Mouse (Mus musculus): Measurements from ENCODE around the gene Slc29a4. TPM values are rescaled to one million over a fixed set of nuclear protein-coding genes. Genes with fewer than 3 reads are reported as not detected.

The Slc29a4 gene
- polyA plus RNA-seq, 1 experiment from 2014 or later = 1.3 TPM

DNA sequence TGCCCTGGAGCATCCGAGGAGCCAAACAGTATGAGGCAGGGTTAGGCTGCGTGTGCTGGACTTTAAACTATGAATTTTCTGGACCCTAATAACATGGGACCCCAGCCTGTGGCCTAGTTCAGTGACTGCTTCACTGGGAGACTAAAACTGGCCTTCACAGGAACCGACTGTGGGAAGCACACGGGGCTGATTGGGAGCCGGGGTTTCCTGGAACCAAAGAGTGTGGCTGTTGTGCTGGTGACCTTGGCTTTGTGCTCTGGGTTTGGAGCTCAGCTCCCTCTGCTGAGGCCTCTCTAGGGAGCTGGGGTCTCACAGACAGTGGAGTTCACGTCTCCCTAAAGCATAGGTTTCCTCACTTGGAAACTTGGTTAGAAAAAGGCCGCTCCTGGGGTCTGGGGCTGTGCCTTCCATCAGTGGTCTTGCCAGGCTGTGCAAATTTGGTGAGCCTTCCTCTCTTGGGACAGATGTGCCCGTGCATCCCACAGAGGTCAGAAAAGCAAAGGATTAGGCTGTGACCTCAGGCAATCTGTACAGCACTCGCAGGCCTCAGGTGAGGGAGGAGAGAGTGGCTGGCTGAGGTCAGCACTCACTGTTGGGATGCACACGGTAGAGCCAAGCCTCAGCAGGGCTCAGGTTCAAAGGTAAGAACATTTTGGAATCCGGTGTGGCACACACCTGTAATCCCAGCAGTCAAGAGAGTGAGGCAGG, 23.6 kb upstream of the Slc29a4 start:
- H3K4me1 ChIP-seq (replicated peaks; ENCODE audit: control insufficient read depth, insufficient read depth, low read length) = no peaks in the 10 kb centered on the region
- H3K27ac ChIP-seq (ENCODE audit: low read depth, low read length) = no peak overlapping the region
- ATAC-seq (replicated peaks; ENCODE audit: low FRiP score) (no peak), DNase-seq (ENCODE audit: low spot score) (no peak)
- no peak overlapping the region for H3K4me3 ChIP-seq (ENCODE audit: low read depth, low read length)
- no peak overlapping the region for H3K4me2 ChIP-seq
- H3K27me3 ChIP-seq (replicated peaks; ENCODE audit: control insufficient read depth, insufficient read depth, low read length) = no peaks in the 10 kb centered on the region
- H3K36me3 ChIP-seq (ENCODE audit: control insufficient read depth, insufficient read depth, low read length) = peaks cover 47% of the 10 kb centered on the region
- no peak overlapping the region for H3K9ac ChIP-seq (ENCODE audit: low read depth, low read length)
- no peaks in the 10 kb centered on the region for H3K9me3 ChIP-seq (ENCODE audit: control insufficient read depth, low read length)
- 87% methylated on average over 11 of the region's 11 CpGs for WGBS

GRCm38 (mm10) chr5:142669726-142670125, 22.6 kb upstream of the Slc29a4 start:
- 81% methylated on average over 7 of the region's 7 CpGs for WGBS
- no peaks in the 10 kb centered on the region for H3K4me1 ChIP-seq (replicated peaks; ENCODE audit: control insufficient read depth, insufficient read depth, low read length)
- no peaks in the 10 kb centered on the region for H3K27me3 ChIP-seq (replicated peaks; ENCODE audit: control insufficient read depth, insufficient read depth, low read length)
- no peak overlapping the region for H3K4me3 ChIP-seq (ENCODE audit: low read depth, low read length)
- H3K9ac ChIP-seq (ENCODE audit: low read depth, low read length) = no peak overlapping the region
- no peaks in the 10 kb centered on the region for H3K9me3 ChIP-seq (ENCODE audit: control insufficient read depth, low read length)
- H3K27ac ChIP-seq (ENCODE audit: low read depth, low read length) = no peak overlapping the region
- H3K4me2 ChIP-seq = no peak overlapping the region
- ATAC-seq (replicated peaks; ENCODE audit: low FRiP score) (no peak), DNase-seq (ENCODE audit: low spot score) (no peak)
- H3K36me3 ChIP-seq (ENCODE audit: control insufficient read depth, insufficient read depth, low read length) = peaks cover 37% of the 10 kb centered on the region

DNA sequence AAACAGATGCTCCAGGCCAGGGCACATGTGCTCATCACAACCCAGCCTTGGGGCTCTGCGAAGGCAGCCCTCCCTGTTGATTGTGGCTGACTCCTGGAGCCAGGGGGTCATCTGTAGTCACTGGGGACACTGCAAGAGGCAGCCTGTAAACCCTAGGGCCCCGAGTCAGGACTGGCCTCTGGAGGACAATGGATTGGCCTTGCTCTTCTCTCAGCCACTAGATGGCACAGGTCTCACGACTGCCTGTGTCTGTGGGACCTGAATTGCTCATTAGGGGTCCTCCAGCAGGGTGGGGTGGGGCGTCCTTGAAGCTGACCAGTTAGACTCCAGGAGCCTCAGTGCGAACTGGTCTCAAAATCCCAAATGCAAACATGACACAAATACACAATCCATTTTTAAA, 19.2 kb upstream of the Slc29a4 start:
- H3K4me3 ChIP-seq (ENCODE audit: low read depth, low read length) = no peak overlapping the region
- DNase-seq (ENCODE audit: low spot score) (no peak), ATAC-seq (replicated peaks; ENCODE audit: low FRiP score) (0 out of 2 replicates have a peak, but pooled peaks have one; percentile 19)
- H3K36me3 ChIP-seq (ENCODE audit: control insufficient read depth, insufficient read depth, low read length) = peaks cover 12% of the 10 kb centered on the region; the same call in 1 of the 2 replicates
- no peak overlapping the region for H3K9ac ChIP-seq (ENCODE audit: low read depth, low read length)
- peaks cover 2% of the 10 kb centered on the region for H3K4me1 ChIP-seq (replicated peaks; ENCODE audit: control insufficient read depth, insufficient read depth, low read length)
- H3K9me3 ChIP-seq (ENCODE audit: control insufficient read depth, low read length) = no peaks in the 10 kb centered on the region
- 32% methylated on average over 5 of the region's 5 CpGs for WGBS
- H3K27me3 ChIP-seq (replicated peaks; ENCODE audit: control insufficient read depth, insufficient read depth, low read length) = no peaks in the 10 kb centered on the region
- H3K4me2 ChIP-seq = no peak overlapping the region
- H3K27ac ChIP-seq (ENCODE audit: low read depth, low read length) = no peak overlapping the region

- Histone ChIP-seq H3K9me3 (ENCODE audit: control insufficient read depth, low read length) (peaks cover 1% of the 10 kb centered on the region; the same call in 1 of the 2 replicates), H3K27me3 (replicated peaks; ENCODE audit: control insufficient read depth, insufficient read depth, low read length) (no peaks in the 10 kb centered on the region), H3K4me3 (ENCODE audit: low read depth, low read length) (no peak overlapping the region), H3K4me1 (replicated peaks; ENCODE audit: control insufficient read depth, insufficient read depth, low read length) (peaks cover 10% of the 10 kb centered on the region), H3K9ac (ENCODE audit: low read depth, low read length) (no peak overlapping the region), H3K4me2 (no peak overlapping the region), H3K36me3 (ENCODE audit: control insufficient read depth, insufficient read depth, low read length) (no peaks in the 10 kb centered on the region), H3K27ac (ENCODE audit: low read depth, low read length) (no peak overlapping the region)
- ATAC-seq (replicated peaks; ENCODE audit: low FRiP score) (no peak; the same call in 1 of the 2 replicates), DNase-seq (ENCODE audit: low spot score) (no peak)
- 50% methylated on average over 7 of the region's 7 CpGs for WGBS
These were observed 14.2 kb upstream of the Slc29a4 start for GRCm38 (mm10) chr5:142678141-142678571.

GRCm38 (mm10) chr5:142679065-142679464, 13.2 kb upstream of the Slc29a4 start:
- H3K9me3 ChIP-seq (ENCODE audit: control insufficient read depth, low read length) = peaks cover 2% of the 10 kb centered on the region; the same call in 1 of the 2 replicates
- H3K4me1 ChIP-seq (replicated peaks; ENCODE audit: control insufficient read depth, insufficient read depth, low read length) = peaks cover 10% of the 10 kb centered on the region
- no peaks in the 10 kb centered on the region for H3K36me3 ChIP-seq (ENCODE audit: control insufficient read depth, insufficient read depth, low read length)
- 38% methylated on average over 1 of the region's 1 CpGs for WGBS
- H3K27ac ChIP-seq (ENCODE audit: low read depth, low read length) = no peak overlapping the region
- no peak overlapping the region for H3K4me3 ChIP-seq (ENCODE audit: low read depth, low read length)
- no peaks in the 10 kb centered on the region for H3K27me3 ChIP-seq (replicated peaks; ENCODE audit: control insufficient read depth, insufficient read depth, low read length)
- H3K4me2 ChIP-seq = no peak overlapping the region
- ATAC-seq (replicated peaks; ENCODE audit: low FRiP score) = peak; percentile 73
- H3K9ac ChIP-seq (ENCODE audit: low read depth, low read length) = no peak overlapping the region
- DNase-seq (ENCODE audit: low spot score) = no peak

GRCm38 (mm10) chr5:142681911-142682310, 10.4 kb upstream of the Slc29a4 start:
- H3K4me2 ChIP-seq = no peak overlapping the region
- WGBS = 76% methylated on average over 3 of the region's 3 CpGs
- no peak for DNase-seq (ENCODE audit: low spot score)
- no peak overlapping the region for H3K27ac ChIP-seq (ENCODE audit: low read depth, low read length)
- H3K36me3 ChIP-seq (ENCODE audit: control insufficient read depth, insufficient read depth, low read length) = no peaks in the 10 kb centered on the region
- ATAC-seq (replicated peaks; ENCODE audit: low FRiP score) = no peak
- no peak overlapping the region for H3K9ac ChIP-seq (ENCODE audit: low read depth, low read length)
- no peak overlapping the region for H3K4me3 ChIP-seq (ENCODE audit: low read depth, low read length)
- no peaks in the 10 kb centered on the region for H3K27me3 ChIP-seq (replicated peaks; ENCODE audit: control insufficient read depth, insufficient read depth, low read length)
- H3K4me1 ChIP-seq (replicated peaks; ENCODE audit: control insufficient read depth, insufficient read depth, low read length) = peaks cover 10% of the 10 kb centered on the region
- H3K9me3 ChIP-seq (ENCODE audit: control insufficient read depth, low read length) = peaks cover 2% of the 10 kb centered on the region; the same call in 1 of the 2 replicates

- DNase-seq (ENCODE audit: low spot score) (no peak), ATAC-seq (replicated peaks; ENCODE audit: low FRiP score) (no peak)
- no peaks in the 10 kb centered on the region for H3K27me3 ChIP-seq (replicated peaks; ENCODE audit: control insufficient read depth, insufficient read depth, low read length)
- no peak overlapping the region for H3K4me2 ChIP-seq
- no peak overlapping the region for H3K4me3 ChIP-seq (ENCODE audit: low read depth, low read length)
- no peak overlapping the region for H3K9ac ChIP-seq (ENCODE audit: low read depth, low read length)
- peaks cover 2% of the 10 kb centered on the region; the same call in 1 of the 2 replicates for H3K9me3 ChIP-seq (ENCODE audit: control insufficient read depth, low read length)
- WGBS = 86% methylated on average over 5 of the region's 5 CpGs
- H3K27ac ChIP-seq (ENCODE audit: low read depth, low read length) = no peak overlapping the region
- no peaks in the 10 kb centered on the region for H3K36me3 ChIP-seq (ENCODE audit: control insufficient read depth, insufficient read depth, low read length)
- H3K4me1 ChIP-seq (replicated peaks; ENCODE audit: control insufficient read depth, insufficient read depth, low read length) = peaks cover 10% of the 10 kb centered on the region
These were observed 9.8 kb upstream of the Slc29a4 start for GRCm38 (mm10) chr5:142682529-142682928.

GRCm38 (mm10) chr5:142688866-142689265, 3.4 kb upstream of the Slc29a4 start:
- H3K27me3 ChIP-seq (replicated peaks; ENCODE audit: control insufficient read depth, insufficient read depth, low read length) = 0 out of 2 replicates have a peak, but pooled peaks cover 3% of the 10 kb centered on the region
- no peak overlapping the region for H3K27ac ChIP-seq (ENCODE audit: low read depth, low read length)
- no peak for DNase-seq (ENCODE audit: low spot score)
- ATAC-seq (replicated peaks; ENCODE audit: low FRiP score) = no peak
- no peaks in the 10 kb centered on the region for H3K4me1 ChIP-seq (replicated peaks; ENCODE audit: control insufficient read depth, insufficient read depth, low read length)
- WGBS = 47% methylated on average over 6 of the region's 6 CpGs
- H3K4me2 ChIP-seq = no peak overlapping the region
- no peak overlapping the region for H3K4me3 ChIP-seq (ENCODE audit: low read depth, low read length)
- H3K9me3 ChIP-seq (ENCODE audit: control insufficient read depth, low read length) = no peaks in the 10 kb centered on the region
- no peak overlapping the region for H3K9ac ChIP-seq (ENCODE audit: low read depth, low read length)
- H3K36me3 ChIP-seq (ENCODE audit: control insufficient read depth, insufficient read depth, low read length) = no peaks in the 10 kb centered on the region

DNA sequence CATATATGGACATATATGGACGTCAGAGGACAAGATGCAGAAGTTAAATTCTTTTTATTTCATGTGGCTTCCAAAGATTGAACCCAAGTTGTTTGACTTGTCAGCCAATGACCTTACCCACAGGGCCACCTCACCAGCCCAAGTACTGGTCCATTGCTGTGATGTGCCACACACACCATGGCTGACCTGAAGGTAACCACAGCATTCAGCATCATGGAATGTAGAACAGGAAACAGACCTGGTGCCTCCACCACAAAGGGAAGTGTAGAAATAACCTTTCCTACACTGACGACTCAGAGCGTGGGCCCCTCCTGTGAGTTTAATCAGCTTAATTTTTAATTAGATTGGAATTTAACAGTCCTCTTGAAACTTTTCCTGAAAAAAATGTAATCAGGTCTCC, 2.0 kb upstream of the Slc29a4 start:
- H3K4me3 ChIP-seq (ENCODE audit: low read depth, low read length) = no peak overlapping the region
- H3K9ac ChIP-seq (ENCODE audit: low read depth, low read length) = no peak overlapping the region
- H3K27me3 ChIP-seq (replicated peaks; ENCODE audit: control insufficient read depth, insufficient read depth, low read length) = 0 out of 2 replicates have a peak, but pooled peaks cover 8% of the 10 kb centered on the region
- H3K4me1 ChIP-seq (replicated peaks; ENCODE audit: control insufficient read depth, insufficient read depth, low read length) = no peaks in the 10 kb centered on the region
- no peak overlapping the region for H3K27ac ChIP-seq (ENCODE audit: low read depth, low read length)
- H3K4me2 ChIP-seq = no peak overlapping the region
- DNase-seq (ENCODE audit: low spot score) = no peak
- H3K36me3 ChIP-seq (ENCODE audit: control insufficient read depth, insufficient read depth, low read length) = no peaks in the 10 kb centered on the region
- no peaks in the 10 kb centered on the region for H3K9me3 ChIP-seq (ENCODE audit: control insufficient read depth, low read length)
- ATAC-seq (replicated peaks; ENCODE audit: low FRiP score) = no peak
- 53% methylated on average over 3 of the region's 3 CpGs for WGBS

All from liver, embryonic 11.5 days (tissue).